Mouse (Mus musculus) lung, adult 2 months (tissue): ENCODE results near the gene Hnrnpd.

Experiments used
- CTCF ChIP-seq: fragments of 200-500 bp; IDR thresholded peaks from 2 replicates; pipeline ENCODE4 v1.5.1; 2011; ENCODE audit warnings: mild to moderate bottlenecking, low read length, control low read depth; ENCODE audit not compliant: insufficient read depth
- POLR2A ChIP-seq: fragments of 200-500 bp; IDR thresholded peaks from 2 replicates; pipeline ENCODE4 v1.6.1; 2011; ENCODE audit warnings: low read depth, mild to moderate bottlenecking, control low read depth, low read length, borderline replicate concordance; ENCODE audit errors: extremely low read depth

- TF ChIP-seq CTCF, result no peak
- no peak for TF ChIP-seq POLR2A
Measured at GRCm38 (mm10) chr5:99959960-99960359, 18.8 kb downstream of the Hnrnpd start.
